Mouse (Mus musculus) erythroblast, embryonic 14.5 days (primary cell): Measurements from ENCODE around the gene Gm10338.
"Not testable (repeated sequence)": the region's sequence is repeated elsewhere in the genome, so short reads cannot be mapped to it uniquely, and the experiment has no call there.

Experiments used
- GATA1 ChIP-seq: IDR thresholded peaks from 2 replicates; pipeline ENCODE4 v1.6.1; 2012; ENCODE audit warnings: low read length, inconsistent platforms, mixed read lengths
- TAL1 ChIP-seq: IDR thresholded peaks from 3 replicates; pipeline ENCODE4 v1.6.1; 2012; ENCODE audit warnings: low read length, inconsistent platforms, mixed read lengths

DNA sequence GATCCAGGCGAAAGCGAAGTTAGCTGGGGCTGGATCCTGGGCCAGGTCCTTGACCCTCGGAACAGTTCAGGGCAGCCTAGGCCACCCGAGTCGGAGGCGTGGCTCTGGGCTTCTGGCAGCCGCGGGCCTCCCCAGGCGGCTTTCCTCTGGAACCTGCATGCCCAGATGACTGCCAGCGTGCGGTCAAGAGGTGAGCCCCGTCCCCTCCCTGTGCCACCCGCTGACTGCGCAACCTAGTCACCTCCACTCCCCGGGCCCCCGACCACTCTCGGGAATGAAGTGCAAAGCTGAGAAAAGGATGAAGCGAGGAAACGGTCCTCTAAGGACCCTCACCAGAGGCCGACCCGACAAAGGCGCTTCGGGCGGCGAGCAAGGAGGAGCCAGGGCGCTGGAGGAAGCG is 27.5 kb downstream of the Gm10338 start:
- TF ChIP-seq TAL1, GATA1: not testable (repeated sequence)
